Mouse (Mus musculus): ENCODE results near the gene Itgb7. TPM values are rescaled to one million over a fixed set of nuclear protein-coding genes. Genes with fewer than 3 reads are reported as not detected.
A peak's percentile ranks its signal among the peaks of the same experiment; 100 is the strongest.

Gene Itgb7
- polyA plus RNA-seq (2017; shearing (Covaris generic)), result 100 to 1,000 TPM; 336 to 432 TPM

- ATAC-seq, result peak; percentile 74
Measured at GRCm38 (mm10) chr15:102231748-102232147, at the start of gene Itgb7. Gene Itgb7 (minus strand): TSS chr15:102231944.

GRCm38 (mm10) chr15:102280623-102281022, 48.9 kb upstream of the Itgb7 start:
- ATAC-seq, result no peak

- no peak for ATAC-seq
Measured at GRCm38 (mm10) chr15:102279783-102280520, 48.2 kb upstream of the Itgb7 start.

GRCm38 (mm10) chr15:102279092-102279782, 47.5 kb upstream of the Itgb7 start, which contains the start of gene Mfsd5:
Gene Mfsd5 (plus strand): TSS chr15:102279454.
- ATAC-seq, result peak; percentile 98

- ATAC-seq, result no peak
Measured at GRCm38 (mm10) chr15:102278726-102279091, 47.0 kb upstream of the Itgb7 start.

- no peak for ATAC-seq
Measured at GRCm38 (mm10) chr15:102273982-102274716, 42.4 kb upstream of the Itgb7 start.

- ATAC-seq, result no peak
Measured at GRCm38 (mm10) chr15:102271441-102271840, 39.7 kb upstream of the Itgb7 start.

GRCm38 (mm10) chr15:102270274-102270960, 38.7 kb upstream of the Itgb7 start, which contains the start of gene Gm9918:
Gene Gm9918 (plus strand): TSS chr15:102270563.
- no peak for ATAC-seq

GRCm38 (mm10) chr15:102265548-102265947, 33.8 kb upstream of the Itgb7 start:
- no peak for ATAC-seq

GRCm38 (mm10) chr15:102263037-102263436, 31.3 kb upstream of the Itgb7 start:
- ATAC-seq, result peak; percentile 97

GRCm38 (mm10) chr15:102262582-102262981, 30.8 kb upstream of the Itgb7 start:
- peak; percentile 10 for ATAC-seq

- ATAC-seq, result no peak
Measured at GRCm38 (mm10) chr15:102258581-102259253, 27.0 kb upstream of the Itgb7 start.

- no peak for ATAC-seq
Measured at GRCm38 (mm10) chr15:102258076-102258470, 26.3 kb upstream of the Itgb7 start.

GRCm38 (mm10) chr15:102257202-102258075, 25.7 kb upstream of the Itgb7 start, which contains the start of gene Rarg:
Gene Rarg (minus strand): TSS chr15:102257517.
- ATAC-seq, result peak; percentile 61

- ATAC-seq, result peak; percentile 19
Measured at GRCm38 (mm10) chr15:102256431-102257201, 24.9 kb upstream of the Itgb7 start.

GRCm38 (mm10) chr15:102255547-102256255, 24.0 kb upstream of the Itgb7 start:
- no peak for ATAC-seq

- no peak for ATAC-seq
Measured at GRCm38 (mm10) chr15:102250521-102250920, 18.8 kb upstream of the Itgb7 start.

GRCm38 (mm10) chr15:102249967-102250366, 18.2 kb upstream of the Itgb7 start:
- no peak for ATAC-seq

- no peak for ATAC-seq
Measured at GRCm38 (mm10) chr15:102249251-102249691, 17.5 kb upstream of the Itgb7 start.

Measured in CD4-positive, CD25-positive, alpha-beta regulatory T cell, adult 4 months (primary cell).